In the genomic region with DNA sequence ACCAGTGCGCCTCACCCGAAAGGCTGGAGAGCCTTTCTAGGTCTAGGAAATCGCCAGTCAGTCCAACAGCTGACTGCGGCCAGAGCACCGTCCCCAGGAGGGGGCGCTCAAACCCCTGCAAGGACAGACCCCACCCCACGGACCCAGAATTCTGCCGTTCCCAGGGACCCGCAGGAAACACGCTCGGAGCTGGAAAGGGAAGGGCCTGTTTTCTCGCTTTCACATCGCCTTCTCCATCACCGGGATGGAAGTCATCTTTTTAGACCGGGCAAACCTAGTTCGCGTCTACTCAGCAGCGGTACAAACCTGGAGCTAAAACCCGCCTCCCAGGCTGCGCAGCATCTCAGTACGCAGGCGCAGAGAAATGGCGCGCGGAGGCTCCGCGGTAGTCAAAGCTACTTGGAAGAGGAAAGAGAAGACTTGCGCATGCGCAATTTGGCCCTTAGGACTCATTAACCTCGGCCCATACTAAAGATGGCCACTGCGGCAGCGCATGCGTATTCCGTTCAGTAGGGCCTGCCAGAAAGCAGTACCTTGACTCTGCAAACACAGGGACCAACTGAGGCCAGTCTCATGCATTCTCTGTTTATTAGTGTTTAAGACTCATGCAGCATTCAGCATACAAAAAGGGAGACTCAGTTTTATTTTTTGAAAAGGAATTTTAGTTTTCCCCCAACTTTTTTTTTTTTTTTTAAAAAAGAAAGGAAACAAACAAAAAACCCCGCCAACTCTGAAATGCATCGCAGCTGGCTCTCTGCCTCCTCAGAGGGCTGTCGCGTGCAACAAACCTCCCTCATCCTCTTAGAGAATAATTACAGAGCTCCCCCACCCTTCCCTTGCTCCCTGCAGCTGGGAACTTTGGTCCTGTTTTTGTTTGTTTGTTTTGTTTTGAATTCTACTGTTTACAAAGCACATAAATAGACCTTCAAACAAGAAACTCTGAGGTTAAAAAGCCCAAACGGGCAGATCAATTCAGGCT, we compare ENCODE assay signal across 8 mouse cellular contexts. TPM values are rescaled to one million over a fixed set of nuclear protein-coding genes. Genes with fewer than 3 reads are reported as not detected.
DNase-seq lines count a peak whose midpoint lies in the region; ATAC-seq and TF ChIP-seq lines count a peak whose summit lies in the region.

A gene (minus strand): TSS at position 382 of the 979 bp plus-strand sequence.

- 3% methylated on average over 39 of the region's 39 CpGs for WGBS in forebrain, embryonic 12.5 days
- 3% methylated on average over 39 of the region's 39 CpGs for WGBS in heart, postnatal 0 days
- WGBS in liver, embryonic 16.5 days (ENCODE audit: insufficient replicate concordance): 4% methylated on average over 39 of the region's 39 CpGs
- WGBS in neural tube, embryonic 13.5 days: 4% methylated on average over 39 of the region's 39 CpGs

- TF ChIP-seq POLR2A in testis, adult 2 months (IDR thresholded peaks at IDR 0.05; ENCODE audit: control insufficient read depth, low read depth, low read length): peak; percentile 83

- H3K9me3 ChIP-seq in E14TG2a.4 (ENCODE audit: low read length): no peaks in the 10 kb centered on the region
- no peaks in the 10 kb centered on the region for H3K9me3 ChIP-seq in forebrain, embryonic 12.5 days
- H3K9me3 ChIP-seq in heart, postnatal 0 days (replicated peaks; ENCODE audit: control insufficient read depth, low read length): no peaks in the 10 kb centered on the region
- H3K9me3 ChIP-seq in liver, embryonic 16.5 days (replicated peaks; ENCODE audit: control insufficient read depth, low read length): no peaks in the 10 kb centered on the region
- H3K9me3 ChIP-seq in neural tube, embryonic 13.5 days: no peaks in the 10 kb centered on the region

- H3K27ac ChIP-seq in forebrain, embryonic 12.5 days: peak within 1 kb of the TSS; percentile 96
- H3K27ac ChIP-seq in heart, postnatal 0 days (ENCODE audit: low read depth): peak within 1 kb of the TSS; percentile 88
- peak within 1 kb of the TSS; percentile 96 for H3K27ac ChIP-seq in liver, embryonic 16.5 days (ENCODE audit: low read length)
- H3K27ac ChIP-seq in neural tube, embryonic 13.5 days (replicated peaks): peak within 1 kb of the TSS; percentile 97
- H3K27ac ChIP-seq in testis, adult 2 months (ENCODE audit: control insufficient read depth, insufficient read depth, low read depth, low read length): peak within 1 kb of the TSS; percentile 83

- H3K9ac ChIP-seq in forebrain, embryonic 12.5 days: peak within 1 kb of the TSS; percentile 94
- peak within 1 kb of the TSS; percentile 63 for H3K9ac ChIP-seq in heart, postnatal 0 days (replicated peaks; ENCODE audit: low read depth, low read length)
- peak within 1 kb of the TSS; percentile 95 for H3K9ac ChIP-seq in liver, embryonic 16.5 days (ENCODE audit: low read depth, low read length)
- peak within 1 kb of the TSS; percentile 96 for H3K9ac ChIP-seq in neural tube, embryonic 13.5 days

- peak; percentile 84 for ATAC-seq in forebrain, embryonic 12.5 days (ENCODE audit: low FRiP score)
- ATAC-seq in heart, postnatal 0 days (ENCODE audit: insufficient read depth, low read depth): peak; percentile 87
- peak; percentile 85 for ATAC-seq in liver, embryonic 16.5 days (ENCODE audit: low read depth)
- peak; percentile 77 for ATAC-seq in neural tube, embryonic 13.5 days (ENCODE audit: low read depth)

- H3K36me3 ChIP-seq in E14TG2a.4 (ENCODE audit: insufficient read depth, low read length): peaks cover 56% of the 10 kb centered on the region
- peaks cover 43% of the 10 kb centered on the region for H3K36me3 ChIP-seq in forebrain, embryonic 12.5 days (replicated peaks)
- peaks cover 13% of the 10 kb centered on the region; the same call in 1 of the 2 replicates for H3K36me3 ChIP-seq in heart, postnatal 0 days (replicated peaks; ENCODE audit: control insufficient read depth, insufficient read depth, low read length)
- peaks cover 13% of the 10 kb centered on the region for H3K36me3 ChIP-seq in liver, embryonic 16.5 days (ENCODE audit: control insufficient read depth, insufficient read depth)
- H3K36me3 ChIP-seq in neural tube, embryonic 13.5 days: peaks cover 40% of the 10 kb centered on the region
- 0 out of 2 replicates have a peak, but pooled peaks cover 1% of the 10 kb centered on the region for H3K36me3 ChIP-seq in testis, adult 2 months (ENCODE audit: control insufficient read depth, insufficient read depth, low read length)

- TF ChIP-seq CTCF in E14TG2a.4 (conservative IDR thresholded peaks at IDR 0.05; ENCODE audit: low read length): peak; percentile 86
- TF ChIP-seq CTCF in heart, postnatal 0 days (IDR thresholded peaks at IDR 0.05; ENCODE audit: low read depth): peak; percentile 66
- peak; percentile 68 for TF ChIP-seq CTCF in testis, adult 2 months (IDR thresholded peaks at IDR 0.05; ENCODE audit: control insufficient read depth, insufficient read depth, insufficient replicate concordance, low read depth, low read length)

- no peaks in the 10 kb centered on the region for H3K27me3 ChIP-seq in E14TG2a.4 (ENCODE audit: insufficient read depth, low read length)
- no peaks in the 10 kb centered on the region for H3K27me3 ChIP-seq in forebrain, embryonic 12.5 days
- H3K27me3 ChIP-seq in heart, postnatal 0 days (ENCODE audit: control insufficient read depth, insufficient read depth, low read length): no peaks in the 10 kb centered on the region
- H3K27me3 ChIP-seq in liver, embryonic 16.5 days (ENCODE audit: control insufficient read depth, insufficient read depth, low read depth, low read length): no peaks in the 10 kb centered on the region
- no peaks in the 10 kb centered on the region for H3K27me3 ChIP-seq in neural tube, embryonic 13.5 days
- no peaks in the 10 kb centered on the region for H3K27me3 ChIP-seq in testis, adult 2 months (ENCODE audit: control insufficient read depth, insufficient read depth, low read length)

- peak within 1 kb of the TSS; percentile 97 for H3K4me3 ChIP-seq in E14TG2a.4 (replicated peaks; ENCODE audit: low read length)
- peak within 1 kb of the TSS; percentile 64 for H3K4me3 ChIP-seq in forebrain, embryonic 12.5 days (replicated peaks)
- peak within 1 kb of the TSS; percentile 53 for H3K4me3 ChIP-seq in heart, postnatal 0 days (ENCODE audit: low read depth, low read length)
- peak within 1 kb of the TSS; percentile 87 for H3K4me3 ChIP-seq in liver, embryonic 16.5 days (ENCODE audit: low read depth, low read length)
- peak within 1 kb of the TSS; percentile 79 for H3K4me3 ChIP-seq in neural tube, embryonic 13.5 days
- H3K4me3 ChIP-seq in testis, adult 2 months (ENCODE audit: control insufficient read depth, low read depth, low read length): peak within 1 kb of the TSS; percentile 87

- TF ChIP-seq EP300 in heart, postnatal 0 days (IDR thresholded peaks at IDR 0.05; ENCODE audit: low read depth): no peak

- peak within 1 kb of the TSS; percentile 92 for H3K4me2 ChIP-seq in forebrain, embryonic 12.5 days
- H3K4me2 ChIP-seq in heart, postnatal 0 days (ENCODE audit: low read depth, low read length): peak within 1 kb of the TSS; percentile 89
- peak within 1 kb of the TSS; percentile 80 for H3K4me2 ChIP-seq in liver, embryonic 16.5 days (ENCODE audit: low read depth, low read length)
- H3K4me2 ChIP-seq in neural tube, embryonic 13.5 days: peak within 1 kb of the TSS; percentile 92

- peak; percentile 100 for DNase-seq in c-Kit-positive CD71-positive TER-119-positive erythroid progenitor cells, embryonic 14.5 days (ENCODE audit: low spot score)
- peak; percentile 99 for DNase-seq in heart, postnatal 0 days (ENCODE audit: low spot score)
- DNase-seq in kidney, postnatal 4 days: peak; percentile 97 to 99

- H3K4me1 ChIP-seq in E14TG2a.4 (replicated peaks; ENCODE audit: low read depth, low read length): peaks cover 84% of the 10 kb centered on the region
- H3K4me1 ChIP-seq in forebrain, embryonic 12.5 days: peaks cover 71% of the 10 kb centered on the region
- H3K4me1 ChIP-seq in heart, postnatal 0 days (ENCODE audit: control insufficient read depth, insufficient read depth): peaks cover 26% of the 10 kb centered on the region
- peaks cover 52% of the 10 kb centered on the region for H3K4me1 ChIP-seq in liver, embryonic 16.5 days (ENCODE audit: control insufficient read depth, low read depth, low read length)
- peaks cover 79% of the 10 kb centered on the region for H3K4me1 ChIP-seq in neural tube, embryonic 13.5 days (replicated peaks)
- H3K4me1 ChIP-seq in testis, adult 2 months (ENCODE audit: control insufficient read depth, insufficient read depth, low read length): peaks cover 22% of the 10 kb centered on the region

RNA-seq across cellular contexts. Expression of the gene that starts here (rescaled TPM):
- polyA plus RNA-seq in forebrain, embryonic 12.5 days (2016; fragmentation: Nextera tagmentation; extraction: Ambion mirVana): 51.4 and 66.8 TPM in 2 replicates
- total RNA-seq in heart, postnatal 0 days (2014; rRNA removed; ENCODE audit: low replicate concordance): not detected in 2 replicates
- 21.7 and 44.8 TPM in 2 replicates for polyA plus RNA-seq in heart, postnatal 0 days (2015; fragmentation: Nextera tagmentation; extraction: Ambion mirVana)
- 17.2 and 24.3 TPM in 2 replicates for polyA plus RNA-seq in liver, embryonic 16.5 days (2015; fragmentation: Nextera tagmentation; extraction: Ambion mirVana)
- polyA plus RNA-seq in neural tube, embryonic 13.5 days (2015; fragmentation: Nextera tagmentation; extraction: Ambion mirVana): 49.5 and 50.4 TPM in 2 replicates
- 1.3 and 2.0 TPM in 2 replicates for polyA plus RNA-seq in testis, adult 2 months (2012; rRNA removed)

Comparison
In these comparisons a context has a peak if more than half of its experiments do, and no peak if none do; other contexts are left out.
1. Peak in every context shown above with its lines: DNase-seq, ATAC-seq, H3K4me3 ChIP-seq and H3K27ac ChIP-seq.